Mouse (Mus musculus): ENCODE data around the gene Lhx9.

Lhx9 gene

DNA sequence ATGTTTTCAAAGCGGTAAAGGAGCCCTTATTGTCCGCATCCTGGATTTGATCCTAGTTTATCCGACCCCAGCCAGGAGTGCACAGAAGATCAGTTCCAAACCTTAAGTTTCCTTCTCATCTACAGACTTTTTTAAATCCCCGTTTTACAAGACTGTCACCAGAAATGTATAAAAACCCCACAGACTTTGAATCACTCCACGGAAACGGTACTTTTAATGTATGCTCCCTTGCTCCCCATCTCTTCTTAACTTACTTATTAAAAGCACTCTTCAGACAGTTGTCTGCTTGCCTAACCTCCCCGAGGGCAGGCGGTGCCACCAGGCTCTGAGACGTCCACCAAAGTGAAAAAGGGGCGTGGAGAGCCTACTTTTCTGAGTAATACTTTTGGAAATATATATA is 5.6 kb downstream of the Lhx9 start:
- H3K27me3 ChIP-seq (ENCODE audit: insufficient read depth, low read length): peaks cover 98% of the 10 kb centered on the region
- peaks cover 70% of the 10 kb centered on the region for H3K4me1 ChIP-seq (replicated peaks; ENCODE audit: low read depth, low read length)

DNA sequence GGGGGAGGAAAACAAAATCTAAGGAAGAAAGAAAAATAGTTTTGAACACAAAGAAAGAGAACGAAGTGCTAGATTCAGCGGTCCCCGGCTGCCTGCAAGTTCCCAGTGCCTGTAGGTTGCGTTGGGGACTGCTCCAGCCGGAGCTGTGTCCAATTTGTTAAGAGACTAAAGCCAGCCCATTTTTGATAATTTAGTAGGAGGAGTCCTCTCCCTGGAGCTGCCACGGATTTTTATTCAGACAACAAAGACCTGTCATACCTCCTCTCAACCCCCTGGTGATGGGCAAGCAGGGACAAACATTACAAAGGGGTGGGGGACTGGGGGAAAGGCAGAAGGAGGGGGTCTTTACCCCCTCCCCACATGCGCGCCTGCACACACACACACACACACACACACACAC is 6.1 kb downstream of the Lhx9 start:
- TF ChIP-seq CTCF (conservative IDR thresholded peaks at IDR 0.05; ENCODE audit: low read length): no peak
- TF ChIP-seq POU5F1 (IDR thresholded peaks at IDR 0.05; ENCODE audit: borderline replicate concordance, low read length): no peak
- no peak for TF ChIP-seq NANOG (IDR thresholded peaks at IDR 0.05; ENCODE audit: borderline replicate concordance, low read length)
- Histone ChIP-seq H3K4me1 (replicated peaks; ENCODE audit: low read depth, low read length) (peaks cover 71% of the 10 kb centered on the region), H3K27me3 (ENCODE audit: insufficient read depth, low read length) (peaks cover 100% of the 10 kb centered on the region), H3K9me3 (ENCODE audit: low read length) (no peaks in the 10 kb centered on the region), H3K4me3 (replicated peaks; ENCODE audit: low read length) (0 out of 2 replicates have a peak overlapping the region, but pooled peaks have one; percentile 10), H3K36me3 (ENCODE audit: insufficient read depth, low read length) (no peaks in the 10 kb centered on the region)

More for the DNA sequence above, 5.6 kb downstream of the Lhx9 start:
- TF ChIP-seq POU5F1 (IDR thresholded peaks at IDR 0.05; ENCODE audit: borderline replicate concordance, low read length) (no peak), NANOG (IDR thresholded peaks at IDR 0.05; ENCODE audit: borderline replicate concordance, low read length) (no peak), CTCF (conservative IDR thresholded peaks at IDR 0.05; ENCODE audit: low read length) (no peak)
- Histone ChIP-seq H3K36me3 (ENCODE audit: insufficient read depth, low read length) (no peaks in the 10 kb centered on the region), H3K4me3 (replicated peaks; ENCODE audit: low read length) (no peak overlapping the region), H3K9me3 (ENCODE audit: low read length) (no peaks in the 10 kb centered on the region)

DNA sequence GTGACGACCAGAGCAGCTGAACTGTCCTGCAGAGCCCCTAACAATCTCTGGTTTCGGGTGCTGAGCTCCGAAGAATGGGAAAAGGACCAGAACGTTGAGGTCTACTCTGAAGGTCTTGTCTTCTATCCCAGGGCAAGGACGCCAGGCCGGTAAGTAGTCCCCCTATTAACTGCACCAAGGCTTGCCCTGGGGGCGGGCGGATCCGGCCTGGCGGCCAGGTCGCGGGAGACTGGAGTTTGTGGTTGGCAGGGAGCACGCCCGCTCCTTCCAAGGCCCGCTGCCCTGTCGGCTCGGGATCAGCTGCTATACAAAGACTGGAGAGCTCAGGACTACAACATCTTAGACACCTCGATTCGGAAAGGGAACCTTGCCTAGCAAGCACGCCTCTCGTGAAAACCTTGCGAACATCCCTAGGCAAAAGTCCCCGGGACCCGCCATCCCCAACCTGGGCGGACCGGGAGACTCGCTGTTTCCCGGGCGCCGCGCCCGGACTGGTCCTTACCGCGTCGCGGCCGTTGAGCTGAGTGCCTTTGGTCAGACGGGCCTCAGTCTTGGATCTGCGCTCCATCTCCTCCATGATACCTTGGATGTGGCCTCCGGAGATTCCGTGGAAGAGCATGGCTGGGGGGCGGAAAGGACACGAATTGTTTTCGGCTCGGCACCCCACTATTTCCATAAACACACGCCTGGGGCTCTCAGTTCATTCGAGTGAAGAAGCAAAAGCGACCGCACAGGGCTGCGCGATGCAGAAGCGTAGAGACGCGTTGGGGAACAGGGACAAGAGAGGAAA is 6.9 kb downstream of the Lhx9 start:
- Histone ChIP-seq H3K4me1 (replicated peaks; ENCODE audit: low read depth, low read length) (peaks cover 65% of the 10 kb centered on the region), H3K36me3 (ENCODE audit: insufficient read depth, low read length) (no peaks in the 10 kb centered on the region), H3K27me3 (ENCODE audit: insufficient read depth, low read length) (peaks cover 100% of the 10 kb centered on the region), H3K4me3 (replicated peaks; ENCODE audit: low read length) (peak overlapping the region; percentile 64), H3K9me3 (ENCODE audit: low read length) (no peaks in the 10 kb centered on the region)
- TF ChIP-seq POU5F1 (IDR thresholded peaks at IDR 0.05; ENCODE audit: borderline replicate concordance, low read length) (no peak), CTCF (conservative IDR thresholded peaks at IDR 0.05; ENCODE audit: low read length) (no peak)

- H3K9me3 ChIP-seq (ENCODE audit: low read length): no peaks in the 10 kb centered on the region
- H3K36me3 ChIP-seq (ENCODE audit: insufficient read depth, low read length): no peaks in the 10 kb centered on the region
- no peak for TF ChIP-seq POU5F1 (IDR thresholded peaks at IDR 0.05; ENCODE audit: borderline replicate concordance, low read length)
- TF ChIP-seq CTCF (conservative IDR thresholded peaks at IDR 0.05; ENCODE audit: low read length): no peak
- no peak for TF ChIP-seq NANOG (IDR thresholded peaks at IDR 0.05; ENCODE audit: borderline replicate concordance, low read length)
- peak overlapping the region; percentile 64; the same call in 1 of the 2 replicates for H3K4me3 ChIP-seq (replicated peaks; ENCODE audit: low read length)
- peaks cover 100% of the 10 kb centered on the region for H3K27me3 ChIP-seq (ENCODE audit: insufficient read depth, low read length)
- H3K4me1 ChIP-seq (replicated peaks; ENCODE audit: low read depth, low read length): peaks cover 57% of the 10 kb centered on the region
These were observed 7.7 kb downstream of the Lhx9 start for GRCm38 (mm10) chr1:138840440-138841305.

DNA sequence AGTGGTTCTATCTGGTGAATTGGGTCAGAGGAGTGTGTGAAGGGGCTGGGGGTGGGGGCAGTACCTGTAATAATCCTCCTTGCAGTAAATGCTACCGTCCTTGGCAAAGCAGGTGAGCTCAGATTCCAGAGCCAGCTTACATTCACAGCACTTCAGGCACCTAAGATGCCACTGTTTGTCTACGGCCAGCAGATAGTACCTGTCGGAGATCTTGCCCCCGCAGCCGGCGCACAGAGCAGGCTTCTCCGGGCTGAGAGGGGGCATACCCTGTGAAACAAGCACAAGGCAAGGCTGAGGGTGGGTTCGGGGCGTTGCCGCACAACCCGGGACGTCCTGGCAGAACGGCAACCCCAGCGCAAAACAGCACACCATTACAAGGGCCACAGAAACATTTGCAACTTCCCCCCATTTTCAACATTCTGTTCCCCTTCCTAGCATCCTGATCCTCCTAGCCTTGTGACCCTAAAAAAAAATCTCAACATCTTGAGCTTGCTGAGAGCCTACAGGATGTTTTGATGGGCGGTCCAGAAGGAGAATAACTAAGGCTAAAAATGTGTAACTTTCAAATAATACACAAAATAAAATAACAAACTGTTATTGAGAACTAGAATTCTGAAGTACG is 8.5 kb downstream of the Lhx9 start:
- TF ChIP-seq POU5F1 (IDR thresholded peaks at IDR 0.05; ENCODE audit: borderline replicate concordance, low read length) (no peak), CTCF (conservative IDR thresholded peaks at IDR 0.05; ENCODE audit: low read length) (no peak), NANOG (IDR thresholded peaks at IDR 0.05; ENCODE audit: borderline replicate concordance, low read length) (no peak)
- Histone ChIP-seq H3K4me3 (replicated peaks; ENCODE audit: low read length) (no peak overlapping the region), H3K9me3 (ENCODE audit: low read length) (no peaks in the 10 kb centered on the region), H3K4me1 (replicated peaks; ENCODE audit: low read depth, low read length) (peaks cover 57% of the 10 kb centered on the region), H3K36me3 (ENCODE audit: insufficient read depth, low read length) (no peaks in the 10 kb centered on the region), H3K27me3 (ENCODE audit: insufficient read depth, low read length) (peaks cover 94% of the 10 kb centered on the region)

DNA sequence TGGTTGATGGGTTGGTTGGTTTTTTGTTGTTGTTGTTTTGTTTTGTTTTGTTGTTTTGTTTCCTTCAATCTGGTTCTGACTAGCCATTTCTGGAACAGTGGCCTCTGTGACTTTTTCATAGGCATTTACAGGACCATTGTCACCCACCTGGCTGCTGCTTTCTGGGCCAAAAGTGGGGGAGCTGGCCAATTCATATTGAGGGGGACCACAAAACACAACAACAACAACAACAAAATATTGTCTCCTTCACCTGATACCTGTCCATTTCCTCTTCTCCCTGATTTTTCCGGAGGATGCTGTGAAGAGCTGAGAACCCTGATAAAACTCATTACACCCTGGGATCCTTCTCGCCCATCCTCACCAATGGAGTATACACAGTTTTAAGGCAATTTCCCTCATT is 9.1 kb downstream of the Lhx9 start:
- peaks cover 92% of the 10 kb centered on the region for H3K27me3 ChIP-seq (ENCODE audit: insufficient read depth, low read length)
- no peak for TF ChIP-seq NANOG (IDR thresholded peaks at IDR 0.05; ENCODE audit: borderline replicate concordance, low read length)
- no peak for TF ChIP-seq CTCF (conservative IDR thresholded peaks at IDR 0.05; ENCODE audit: low read length)
- TF ChIP-seq POU5F1 (IDR thresholded peaks at IDR 0.05; ENCODE audit: borderline replicate concordance, low read length): no peak
- H3K4me3 ChIP-seq (replicated peaks; ENCODE audit: low read length): no peak overlapping the region
- no peaks in the 10 kb centered on the region for H3K9me3 ChIP-seq (ENCODE audit: low read length)
- peaks cover 52% of the 10 kb centered on the region for H3K4me1 ChIP-seq (replicated peaks; ENCODE audit: low read depth, low read length)
- no peaks in the 10 kb centered on the region for H3K36me3 ChIP-seq (ENCODE audit: insufficient read depth, low read length)

DNA sequence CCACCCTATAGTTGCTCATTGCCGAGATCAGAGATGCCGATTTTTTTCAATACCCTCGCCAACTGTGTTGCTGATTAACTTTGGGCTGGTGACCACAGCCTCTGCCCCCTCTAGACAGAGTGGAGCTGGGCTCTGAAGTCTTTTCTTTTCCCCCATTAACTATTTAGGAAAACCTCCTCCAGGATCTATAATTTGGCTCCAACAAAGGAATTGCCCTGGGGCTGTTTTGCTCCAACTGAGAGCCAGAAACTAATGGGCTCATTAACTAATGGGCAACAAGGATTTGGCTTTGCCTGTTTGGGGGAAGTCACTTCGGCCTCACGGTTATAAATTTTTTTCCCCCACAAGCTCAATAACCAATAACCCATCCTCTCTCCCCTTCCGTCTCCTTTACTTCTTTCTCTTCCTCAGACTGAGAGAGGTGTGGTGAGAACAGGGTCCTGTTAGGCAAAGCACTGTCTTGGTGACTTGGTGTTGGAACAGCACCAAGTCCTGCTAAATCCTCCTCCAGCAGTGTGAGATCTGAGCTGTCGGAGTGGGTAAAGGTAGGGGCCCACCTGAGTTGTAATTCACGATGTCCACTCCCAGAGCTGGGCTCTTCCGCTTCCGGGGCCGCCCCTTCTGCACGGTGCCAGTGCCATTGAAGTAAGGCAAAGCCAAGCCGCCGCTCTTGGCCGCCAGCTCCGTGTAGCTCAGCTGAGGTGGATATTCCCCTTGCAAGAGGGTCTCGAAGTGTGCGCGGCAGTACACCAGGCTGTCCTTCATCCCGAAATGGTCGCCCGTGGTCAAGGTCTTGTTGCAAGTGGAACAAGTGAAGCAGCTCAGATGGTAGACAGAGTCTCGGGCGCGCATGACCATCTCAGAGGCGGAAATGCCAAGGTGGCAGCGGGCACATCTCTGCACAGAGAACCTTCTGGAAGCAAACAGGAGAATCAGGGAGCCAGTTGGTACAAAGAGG is 10.3 kb downstream of the Lhx9 start:
- TF ChIP-seq POU5F1 (IDR thresholded peaks at IDR 0.05; ENCODE audit: borderline replicate concordance, low read length) (no peak), CTCF (conservative IDR thresholded peaks at IDR 0.05; ENCODE audit: low read length) (no peak), NANOG (IDR thresholded peaks at IDR 0.05; ENCODE audit: borderline replicate concordance, low read length) (no peak)
- no peaks in the 10 kb centered on the region for H3K36me3 ChIP-seq (ENCODE audit: insufficient read depth, low read length)

More for the DNA sequence above, 10.3 kb downstream of the Lhx9 start:
- peaks cover 40% of the 10 kb centered on the region for H3K4me1 ChIP-seq (replicated peaks; ENCODE audit: low read depth, low read length)
- peak overlapping the region; percentile 57 for H3K4me3 ChIP-seq (replicated peaks; ENCODE audit: low read length)
- H3K9me3 ChIP-seq (ENCODE audit: low read length): no peaks in the 10 kb centered on the region
- H3K27me3 ChIP-seq (ENCODE audit: insufficient read depth, low read length): peaks cover 82% of the 10 kb centered on the region

Measured in E14TG2a.4 (cell line).